10 mouse cellular contexts compared by ENCODE assay signal in the genomic region with DNA sequence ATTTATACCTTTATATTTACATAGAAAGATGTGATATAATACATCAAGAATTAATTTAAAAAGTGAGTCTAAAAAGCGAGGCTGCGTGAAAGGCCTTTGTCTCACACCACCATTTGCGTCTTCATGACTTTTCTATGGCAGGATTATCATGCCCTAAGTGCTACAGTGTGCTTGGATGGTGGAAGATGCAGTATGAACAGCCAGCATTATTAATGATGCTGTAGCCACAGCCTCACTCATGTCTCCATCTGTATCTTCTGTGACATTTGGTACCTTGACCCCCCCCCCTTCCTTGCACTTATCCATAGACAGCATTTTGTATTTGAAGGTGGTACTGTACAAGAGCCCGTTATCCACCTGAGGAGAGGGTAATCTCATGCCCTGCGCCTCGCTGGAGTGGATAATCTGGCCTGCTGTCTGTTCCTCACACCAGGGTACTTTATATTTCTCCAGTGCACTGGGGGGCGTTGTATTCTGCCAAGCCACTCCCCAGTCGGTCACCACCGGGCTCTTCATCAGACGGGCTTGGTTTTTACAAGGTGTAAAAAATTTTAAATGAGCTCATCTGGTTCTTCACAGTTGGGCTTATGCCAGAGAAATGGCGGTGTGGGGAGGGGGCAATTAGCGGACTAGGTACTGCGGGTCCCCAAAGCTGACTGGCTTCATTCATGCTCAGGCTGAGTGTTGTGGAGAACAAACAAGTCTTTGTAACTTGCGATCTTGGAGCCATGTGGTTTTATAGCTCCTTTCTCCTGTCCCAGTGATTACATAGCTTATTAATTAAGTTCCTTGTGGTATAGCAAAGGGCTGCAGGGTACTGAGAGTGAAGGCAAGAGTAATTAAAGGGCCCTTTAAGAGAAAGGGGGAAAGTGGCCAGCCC.
DNase-seq lines count a peak whose midpoint lies in the region; ATAC-seq and TF ChIP-seq lines count a peak whose summit lies in the region.
"Had no signal": no experiment of that assay in that cellular context is flagged by ENCODE, and none has a peak within 500 bp of the region (broad histone marks: within the 10 kb centered on the region; RNA-seq: fewer than 3 reads in every experiment).

No protein-coding gene starts in this region.

- no peaks in the 10 kb centered on the region for H3K9me3 ChIP-seq in kidney, embryonic 14.5 days (ENCODE audit: control insufficient read depth, low read length)
- H3K9me3 ChIP-seq in forebrain, embryonic 10.5 days = no peaks in the 10 kb centered on the region
- no peaks in the 10 kb centered on the region for H3K9me3 ChIP-seq in hindbrain, embryonic 16.5 days (ENCODE audit: control insufficient read depth, low read length)
- no peaks in the 10 kb centered on the region for H3K9me3 ChIP-seq in midbrain, embryonic 15.5 days
- H3K9me3 ChIP-seq in heart, embryonic 11.5 days (replicated peaks; ENCODE audit: control insufficient read depth, low read length) = no peaks in the 10 kb centered on the region

- peaks cover 3% of the 10 kb centered on the region; the same call in 1 of the 2 replicates for H3K36me3 ChIP-seq in kidney, embryonic 14.5 days (ENCODE audit: control insufficient read depth, insufficient read depth, low read length)
- no peaks in the 10 kb centered on the region for H3K36me3 ChIP-seq in kidney, adult 2 months (ENCODE audit: control insufficient read depth, insufficient read depth, low read length)
- no peaks in the 10 kb centered on the region for H3K36me3 ChIP-seq in forebrain, embryonic 10.5 days (replicated peaks)
- H3K36me3 ChIP-seq in hindbrain, embryonic 16.5 days (ENCODE audit: control insufficient read depth, insufficient read depth, low read length) = no peaks in the 10 kb centered on the region
- no peaks in the 10 kb centered on the region for H3K36me3 ChIP-seq in midbrain, embryonic 15.5 days (replicated peaks)
- H3K36me3 ChIP-seq in heart, embryonic 11.5 days (ENCODE audit: control insufficient read depth, insufficient read depth, low read length) = peaks cover 3% of the 10 kb centered on the region; the same call in 1 of the 2 replicates

- H3K27me3 ChIP-seq in kidney, embryonic 14.5 days (ENCODE audit: control insufficient read depth, insufficient read depth, low read length) = no peaks in the 10 kb centered on the region
- H3K27me3 ChIP-seq in kidney, adult 2 months (replicated peaks; ENCODE audit: control insufficient read depth, insufficient read depth, low read length) = no peaks in the 10 kb centered on the region
- H3K27me3 ChIP-seq in forebrain, embryonic 10.5 days (ENCODE audit: poor library complexity, severe bottlenecking) = peaks cover 18% of the 10 kb centered on the region; the same call in 1 of the 2 replicates
- H3K27me3 ChIP-seq in hindbrain, embryonic 16.5 days (replicated peaks; ENCODE audit: control insufficient read depth, insufficient read depth, low read length) = no peaks in the 10 kb centered on the region
- no peaks in the 10 kb centered on the region for H3K27me3 ChIP-seq in midbrain, embryonic 15.5 days (replicated peaks)
- no peaks in the 10 kb centered on the region for H3K27me3 ChIP-seq in heart, embryonic 11.5 days (ENCODE audit: control insufficient read depth, insufficient read depth, low read length)

- TF ChIP-seq POLR2A in kidney, adult 2 months (IDR thresholded peaks at IDR 0.05; ENCODE audit: low read depth, low read length) = no peak

- no peak overlapping the region for H3K4me3 ChIP-seq in kidney, embryonic 14.5 days (ENCODE audit: low read length)
- H3K4me3 ChIP-seq in kidney, adult 2 months (ENCODE audit: insufficient read depth, low read depth, low read length) = no peak overlapping the region
- no peak overlapping the region for H3K4me3 ChIP-seq in forebrain, embryonic 10.5 days
- H3K4me3 ChIP-seq in hindbrain, embryonic 16.5 days (ENCODE audit: low read length) = no peak overlapping the region
- H3K4me3 ChIP-seq in midbrain, embryonic 15.5 days = no peak overlapping the region
- no peak overlapping the region for H3K4me3 ChIP-seq in heart, embryonic 11.5 days (ENCODE audit: low read depth, low read length)

- no peak overlapping the region for H3K9ac ChIP-seq in kidney, embryonic 14.5 days (ENCODE audit: low read depth, low read length)
- no peak overlapping the region for H3K9ac ChIP-seq in hindbrain, embryonic 16.5 days (ENCODE audit: low read depth, low read length)
- H3K9ac ChIP-seq in midbrain, embryonic 15.5 days = no peak overlapping the region
- H3K9ac ChIP-seq in heart, embryonic 11.5 days (ENCODE audit: low read depth, low read length) = no peak overlapping the region
- H3K9ac ChIP-seq: liver, embryonic 14.5 days had no signal

- peak; percentile 72 for ATAC-seq in kidney, embryonic 14.5 days (ENCODE audit: low FRiP score, low TSS enrichment)
- ATAC-seq in hindbrain, embryonic 16.5 days = peak; percentile 76
- peak; percentile 48; the same call in 1 of the 2 replicates for ATAC-seq in midbrain, embryonic 15.5 days (replicated peaks)
- no peak for ATAC-seq in heart, embryonic 11.5 days (replicated peaks; ENCODE audit: insufficient number of reproducible peaks, low FRiP score, low TSS enrichment)

- DNase-seq in kidney, adult 2 months = no peak
- DNase-seq in forebrain, embryonic 10.5 days (ENCODE audit: extremely low spot score, low spot score) = peak; percentile 63
- DNase-seq in ovary, postnatal 36 days (ENCODE audit: low spot score) = no peak
- no peak for DNase-seq in left cerebral cortex, postnatal 4 days
- DNase-seq: cerebellum, postnatal 25 days had no signal

- H3K4me2 ChIP-seq in kidney, embryonic 14.5 days (replicated peaks; ENCODE audit: low read depth, low read length) = no peak overlapping the region
- H3K4me2 ChIP-seq in hindbrain, embryonic 16.5 days (ENCODE audit: low read length) = peak overlapping the region; percentile 7; the same call in 1 of the 2 replicates
- no peak overlapping the region for H3K4me2 ChIP-seq in midbrain, embryonic 15.5 days
- H3K4me2 ChIP-seq in heart, embryonic 11.5 days = no peak overlapping the region

- intact Hi-C loops in left cerebral cortex, postnatal 4 days (cut with DNase I) = no loop called here

- 0 out of 2 replicates have a peak, but pooled peaks cover 9% of the 10 kb centered on the region for H3K4me1 ChIP-seq in kidney, embryonic 14.5 days (ENCODE audit: control insufficient read depth, insufficient read depth, low read length)
- H3K4me1 ChIP-seq in kidney, adult 2 months (ENCODE audit: control insufficient read depth, insufficient read depth, low read length) = no peaks in the 10 kb centered on the region
- peaks cover 36% of the 10 kb centered on the region for H3K4me1 ChIP-seq in forebrain, embryonic 10.5 days
- peaks cover 4% of the 10 kb centered on the region; the same call in 1 of the 2 replicates for H3K4me1 ChIP-seq in hindbrain, embryonic 16.5 days (ENCODE audit: control insufficient read depth, insufficient read depth, low read depth, low read length)
- 0 out of 2 replicates have a peak, but pooled peaks cover 4% of the 10 kb centered on the region for H3K4me1 ChIP-seq in midbrain, embryonic 15.5 days
- peaks cover 27% of the 10 kb centered on the region for H3K4me1 ChIP-seq in heart, embryonic 11.5 days (ENCODE audit: control insufficient read depth, insufficient read depth, low read length)

- TF ChIP-seq CTCF in kidney, adult 2 months (conservative IDR thresholded peaks at IDR 0.05; ENCODE audit: insufficient read depth, insufficient read length, low read depth, low read length) = no peak

- 60% methylated on average over 14 of the region's 14 CpGs for WGBS in kidney, embryonic 14.5 days
- 66% methylated on average over 14 of the region's 14 CpGs for WGBS in kidney, adult 2 months
- 64% methylated on average over 14 of the region's 14 CpGs for WGBS in forebrain, embryonic 10.5 days
- WGBS in hindbrain, embryonic 16.5 days = 52% methylated on average over 14 of the region's 14 CpGs
- WGBS in midbrain, embryonic 15.5 days = 68% methylated on average over 14 of the region's 14 CpGs
- WGBS in heart, embryonic 11.5 days (ENCODE audit: insufficient replicate concordance) = 74% methylated on average over 14 of the region's 14 CpGs

- H3K27ac ChIP-seq in kidney, embryonic 14.5 days (ENCODE audit: low read depth, low read length) = no peak overlapping the region
- H3K27ac ChIP-seq in kidney, adult 2 months (ENCODE audit: insufficient read depth, low read depth, low read length) = no peak overlapping the region
- peak overlapping the region; percentile 48 for H3K27ac ChIP-seq in forebrain, embryonic 10.5 days
- H3K27ac ChIP-seq in hindbrain, embryonic 16.5 days (ENCODE audit: low read depth, low read length) = no peak overlapping the region
- H3K27ac ChIP-seq in midbrain, embryonic 15.5 days = no peak overlapping the region
- no peak overlapping the region; the same call in 1 of the 2 replicates for H3K27ac ChIP-seq in heart, embryonic 11.5 days (ENCODE audit: low read depth, low read length)
- H3K27ac ChIP-seq: liver, embryonic 14.5 days had no signal
